Mouse (Mus musculus) hindbrain, postnatal 0 days (tissue): ENCODE data around the gene Pspn. TPM values are rescaled to one million over a fixed set of nuclear protein-coding genes. Genes with fewer than 3 reads are reported as not detected.

Source experiments
- ATAC-seq: fragments of 200-750 bp; cut with Nextera tagmentation; 2 replicates; pipeline ENCODE4 v1.8.0; 2017; ENCODE audit warnings: mild to moderate bottlenecking, moderate TSS enrichment, moderate library complexity
- DNase-seq: peaks from one replicate; pipeline ENCODE4 v3.0.0-alpha.2; 2015; ENCODE audit warnings: low spot score
- H3K27ac ChIP-seq: fragments of 300-500 bp; sonication (generic); 2 replicates; pipeline ENCODE4 v1.5.1; 2014; ENCODE audit warnings: mild to moderate bottlenecking
- H3K27me3 ChIP-seq: fragments of 300-500 bp; sonication (generic); 2 replicates; pipeline ENCODE4 v1.6.1; 2014; ENCODE audit warnings: low read length, mixed read lengths; ENCODE audit not compliant: insufficient read depth
- H3K36me3 ChIP-seq: fragments of 300-500 bp; sonication (generic); 2 replicates; pipeline ENCODE4 v1.6.1; 2014; ENCODE audit warnings: low read length, mixed read lengths; ENCODE audit not compliant: insufficient read depth
- H3K4me1 ChIP-seq: fragments of 300-500 bp; sonication (generic); 2 replicates; pipeline ENCODE4 v1.6.1; 2014; ENCODE audit warnings: antibody characterized with exemption, low read length, mixed read lengths; ENCODE audit not compliant: insufficient read depth
- H3K4me2 ChIP-seq: fragments of 300-500 bp; sonication (generic); 2 replicates; pipeline ENCODE4 v1.6.1; 2014; ENCODE audit warnings: low read depth, mild to moderate bottlenecking, low read length, moderate library complexity, mixed read lengths
- H3K4me3 ChIP-seq: fragments of 300-500 bp; sonication (generic); 2 replicates; pipeline ENCODE4 v1.5.1; 2014; ENCODE audit warnings: low read length
- H3K9ac ChIP-seq: fragments of 300-500 bp; sonication (generic); replicated peaks from 2 replicates; pipeline ENCODE4 v1.6.1; 2014; ENCODE audit warnings: mild to moderate bottlenecking, low read length, moderate library complexity, mixed read lengths
- H3K9me3 ChIP-seq: fragments of 300-500 bp; sonication (generic); 2 replicates; pipeline ENCODE4 v1.6.1; 2016; ENCODE audit warnings: low read length, mixed read lengths
- CTCF ChIP-seq: IDR thresholded peaks from 2 replicates; pipeline ENCODE4 v1.5.1; 2016; ENCODE audit warnings: antibody characterized with exemption, control low read depth, low read depth
- WGBS: fragments of 180-500 bp; shearing (Covaris S2); extraction: QIAGEN DNeasy Blood & Tissue Kit; methylation state at CpG from one replicate; pipeline ENCODE4 v1.1.7; 2014; 5-methylcytosine and 5-hydroxymethylcytosine counted together
- polyA plus RNA-seq: library from polyadenylated mRNA; unstranded; fragments of >200 nt; fragmentation: Nextera tagmentation; extraction: Ambion mirVana; gene quantifications from 2 replicates; pipeline ENCODE4 v1.2.1, GENCODE M21; 2015
- total RNA-seq: library from RNA; depleted of rRNA; stranded (reverse); fragments of >200 nt; gene quantifications from 2 replicates; pipeline ENCODE4 v1.2.3, GENCODE M21; 2014

Gene Pspn
- total and polyA plus RNA-seq, 2 experiments from 2014 or later: not detected

DNA sequence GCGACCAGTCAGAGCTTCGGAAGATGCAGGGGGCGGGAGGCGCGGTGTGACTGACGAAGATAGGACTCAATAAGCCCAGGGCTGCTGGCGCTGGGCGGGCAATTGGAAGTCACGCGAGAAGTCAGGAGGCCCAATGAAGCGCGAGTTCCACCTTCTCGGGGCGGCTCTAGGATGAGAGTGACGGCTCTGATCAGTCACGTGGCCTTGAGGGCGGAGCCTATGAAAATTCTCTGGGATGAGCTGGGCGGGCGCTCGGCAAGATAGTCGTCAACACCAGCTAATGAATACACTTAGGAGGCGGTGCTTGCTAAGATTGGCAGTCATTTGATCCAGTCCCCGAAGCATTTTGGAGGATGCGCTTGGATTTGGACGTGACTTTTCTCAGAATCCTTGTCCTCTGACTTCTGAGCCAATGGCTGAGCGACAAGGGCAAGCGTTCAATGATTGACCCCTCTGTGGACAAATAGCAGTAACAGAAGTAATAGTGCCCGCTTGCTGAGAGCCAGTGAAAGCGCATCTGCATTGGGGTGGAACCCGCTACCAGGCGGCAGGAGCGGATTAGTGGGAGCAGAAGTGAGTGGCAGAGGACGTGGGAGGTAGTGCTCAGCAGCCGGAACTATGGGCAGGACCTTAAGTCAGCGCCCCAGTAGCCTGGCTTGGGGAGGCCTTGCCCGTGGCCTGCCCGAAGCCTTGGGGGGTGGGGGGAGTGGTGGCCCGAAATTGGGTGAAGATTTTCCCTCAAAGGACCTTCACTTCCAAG is 32.0 kb upstream of the Pspn start:
- DNase-seq (peak; percentile 100), ATAC-seq (peak; percentile 98)
- WGBS: under 1% methylated on average over 38 of the region's 38 CpGs
- Histone ChIP-seq H3K27ac (peak overlapping the region; percentile 84), H3K9ac (peak overlapping the region; percentile 99), H3K4me3 (peak overlapping the region; percentile 95), H3K9me3 (no peaks in the 10 kb centered on the region), H3K27me3 (no peaks in the 10 kb centered on the region), H3K4me2 (peak overlapping the region; percentile 62), H3K36me3 (peaks cover 7% of the 10 kb centered on the region), H3K4me1 (0 out of 2 replicates have a peak, but pooled peaks cover 10% of the 10 kb centered on the region)
- TF ChIP-seq CTCF: peak; percentile 31

DNA sequence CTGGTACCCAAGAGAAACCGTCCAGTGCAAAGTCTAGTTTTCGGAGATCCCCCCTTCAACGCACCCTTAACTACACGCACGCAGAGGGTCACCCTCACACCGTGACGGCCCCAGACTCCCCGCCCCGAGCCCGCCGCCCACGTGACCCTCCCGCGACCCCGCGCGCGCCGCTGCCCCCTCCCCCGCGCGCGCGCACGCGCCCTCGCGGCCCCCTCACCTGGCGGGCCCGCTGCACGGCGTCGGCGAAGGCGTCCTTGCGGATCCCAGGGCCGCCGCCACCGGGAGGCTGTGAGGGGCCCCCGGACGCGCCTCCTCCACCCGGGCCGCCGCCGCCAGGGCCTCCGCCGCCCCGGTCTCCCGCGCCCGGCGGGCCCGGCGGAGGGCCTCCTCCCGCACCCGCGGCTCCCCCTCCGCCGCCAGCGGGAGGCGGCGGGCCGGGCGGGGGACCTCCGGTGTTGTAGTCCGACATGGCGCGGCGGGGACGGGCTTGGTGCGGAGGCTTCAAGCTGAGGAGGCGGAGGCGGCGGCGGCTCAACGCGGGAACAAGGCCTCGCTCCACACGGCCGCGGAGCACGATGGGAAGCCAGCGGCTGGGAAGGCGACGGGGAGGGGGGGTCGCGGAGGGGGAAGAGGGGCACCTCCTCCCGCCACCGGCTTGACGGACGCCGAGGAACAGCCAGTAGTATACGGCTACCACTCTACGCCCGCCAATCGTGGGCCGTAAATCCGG is 31.3 kb upstream of the Pspn start, which contains the start of gene Khsrp:
Khsrp (minus strand) TSS at position 592 of the 730 bp plus-strand sequence.
- 0 out of 2 replicates have a peak, but pooled peaks cover 10% of the 10 kb centered on the region for H3K4me1 ChIP-seq
- H3K4me3 ChIP-seq: peak within 1 kb of the TSS; percentile 95
- DNase-seq (peak; percentile 69), ATAC-seq (no peak)
- TF ChIP-seq CTCF: no peak
- no peaks in the 10 kb centered on the region for H3K27me3 ChIP-seq
- 1% methylated on average over 93 of the region's 99 CpGs for WGBS
- peak within 1 kb of the TSS; percentile 87 for H3K4me2 ChIP-seq
- H3K9ac ChIP-seq: peak within 1 kb of the TSS; percentile 99
- peaks cover 15% of the 10 kb centered on the region for H3K36me3 ChIP-seq
- no peaks in the 10 kb centered on the region for H3K9me3 ChIP-seq
- peak within 1 kb of the TSS; percentile 96 for H3K27ac ChIP-seq

DNA sequence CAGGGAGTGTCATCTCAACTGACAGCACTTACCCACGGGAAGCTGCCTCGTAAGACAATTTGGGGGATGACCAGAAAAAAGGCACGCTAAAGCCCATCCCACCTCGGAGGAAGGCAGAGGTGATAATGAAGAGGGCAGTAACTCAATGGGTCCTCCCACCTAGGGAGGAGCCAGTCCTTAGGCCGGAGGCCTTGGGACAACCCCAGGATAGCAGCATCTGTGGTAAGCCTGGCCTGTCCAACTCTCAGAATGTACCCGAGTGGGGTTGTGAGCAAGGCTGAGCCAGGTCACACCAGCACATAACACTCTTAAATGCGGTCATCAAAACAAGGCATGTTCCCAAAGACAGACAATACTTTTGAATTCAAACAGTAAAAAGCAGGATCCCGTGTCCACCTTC is 29.9 kb upstream of the Pspn start:
- no peak overlapping the region for H3K27ac ChIP-seq
- no peaks in the 10 kb centered on the region for H3K27me3 ChIP-seq
- H3K4me2 ChIP-seq: peak overlapping the region; percentile 87
- ATAC-seq: no peak
- H3K9me3 ChIP-seq: no peaks in the 10 kb centered on the region
- H3K9ac ChIP-seq: peak overlapping the region; percentile 99
- 49% methylated on average over 8 of the region's 8 CpGs for WGBS
- no peak for DNase-seq
- peaks cover 27% of the 10 kb centered on the region for H3K36me3 ChIP-seq
- 0 out of 2 replicates have a peak, but pooled peaks cover 10% of the 10 kb centered on the region for H3K4me1 ChIP-seq
- peak overlapping the region; percentile 95 for H3K4me3 ChIP-seq
- no peak for TF ChIP-seq CTCF

DNA sequence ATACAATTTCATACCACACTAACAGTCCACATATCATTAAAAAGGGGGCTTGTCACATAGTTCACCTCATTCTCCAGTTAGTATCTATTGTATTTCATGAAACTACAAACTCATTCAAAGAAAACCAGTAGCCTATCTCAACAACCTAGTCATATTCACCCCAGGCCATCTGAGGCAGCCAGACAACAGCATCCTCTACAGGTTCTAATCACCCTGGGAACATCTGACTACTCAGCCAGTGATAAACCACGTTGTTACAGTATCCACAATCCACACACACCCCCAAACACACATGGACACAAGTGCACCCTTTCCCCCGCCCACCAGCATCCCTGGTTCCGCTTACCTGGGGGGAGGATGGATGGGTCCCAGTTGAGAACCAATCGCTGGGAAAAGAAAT is 27.7 kb upstream of the Pspn start:
- Histone ChIP-seq H3K4me3 (no peak overlapping the region), H3K36me3 (peaks cover 50% of the 10 kb centered on the region), H3K27me3 (no peaks in the 10 kb centered on the region), H3K9me3 (no peaks in the 10 kb centered on the region), H3K27ac (no peak overlapping the region), H3K4me1 (0 out of 2 replicates have a peak, but pooled peaks cover 10% of the 10 kb centered on the region), H3K9ac (no peak overlapping the region), H3K4me2 (no peak overlapping the region)
- ATAC-seq (no peak), DNase-seq (no peak)
- no peak for TF ChIP-seq CTCF
- WGBS: 90% methylated on average over 4 of the region's 4 CpGs

DNA sequence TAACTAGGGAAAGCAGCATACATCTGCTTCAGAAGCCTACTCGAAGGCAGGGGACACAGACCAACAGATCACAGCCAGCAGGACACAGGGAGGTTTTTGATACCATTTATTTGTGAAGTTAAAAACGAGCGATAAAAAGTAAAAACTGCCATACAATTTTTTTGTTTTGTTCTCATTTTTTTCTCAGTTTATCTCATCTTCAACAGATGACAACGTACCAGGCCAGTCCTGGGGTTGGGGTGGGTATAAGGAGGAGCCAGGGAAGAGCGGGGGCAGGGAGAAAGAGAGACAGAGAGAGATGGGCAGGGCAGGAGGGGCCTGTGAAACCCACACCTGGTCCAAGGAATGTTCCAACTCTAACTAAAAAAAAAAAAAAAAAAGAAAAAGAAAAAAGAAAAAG is 21.1 kb upstream of the Pspn start:
- Histone ChIP-seq H3K9ac (no peak overlapping the region), H3K9me3 (no peaks in the 10 kb centered on the region), H3K4me1 (no peaks in the 10 kb centered on the region), H3K27ac (no peak overlapping the region), H3K36me3 (peaks cover 45% of the 10 kb centered on the region), H3K27me3 (no peaks in the 10 kb centered on the region), H3K4me2 (no peak overlapping the region), H3K4me3 (no peak overlapping the region)
- no peak for TF ChIP-seq CTCF
- WGBS: 87% methylated on average over 5 of the region's 5 CpGs
- no peak for ATAC-seq
- no peak for DNase-seq

DNA sequence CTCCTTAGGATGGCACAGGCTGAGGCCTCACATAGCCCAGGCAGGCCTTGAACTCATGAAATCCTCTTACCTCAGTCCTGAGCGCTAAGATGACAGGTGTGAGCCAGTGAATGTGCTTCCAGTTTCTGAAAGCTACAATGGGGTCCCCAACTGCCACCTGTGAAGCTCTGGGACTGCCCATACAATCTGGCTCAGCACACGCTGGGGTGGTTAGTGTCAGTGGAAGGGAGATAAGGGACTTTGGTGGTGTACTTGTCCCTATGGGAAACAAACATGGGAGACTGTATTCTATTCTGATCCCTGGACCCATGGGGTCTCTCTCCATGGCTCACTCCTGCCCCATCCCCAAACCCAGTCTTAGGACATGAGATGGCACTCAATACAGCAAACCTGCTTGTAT is 19.9 kb upstream of the Pspn start:
- no peak for TF ChIP-seq CTCF
- ATAC-seq: no peak
- DNase-seq: no peak
- no peak overlapping the region for H3K9ac ChIP-seq
- H3K4me3 ChIP-seq: no peak overlapping the region
- peaks cover 32% of the 10 kb centered on the region for H3K36me3 ChIP-seq
- H3K27ac ChIP-seq: no peak overlapping the region
- WGBS: 90% methylated on average over 2 of the region's 2 CpGs
- no peaks in the 10 kb centered on the region for H3K4me1 ChIP-seq
- H3K4me2 ChIP-seq: no peak overlapping the region
- no peaks in the 10 kb centered on the region for H3K9me3 ChIP-seq
- no peaks in the 10 kb centered on the region for H3K27me3 ChIP-seq
